Mouse (Mus musculus) stomach, embryonic 14.5 days (tissue): ENCODE results near the gene Msh6. TPM values are rescaled to one million over a fixed set of nuclear protein-coding genes. Genes with fewer than 3 reads are reported as not detected.

Experiments
- ATAC-seq: fragments of 200-750 bp; cut with Nextera tagmentation; 2 replicates; pipeline ENCODE4 v1.8.0; 2017; ENCODE audit warnings: low read depth, moderate TSS enrichment; ENCODE audit not compliant: insufficient number of reproducible peaks, insufficient read depth, low FRiP score
- H3K27ac ChIP-seq: fragments of 300-500 bp; sonication (generic); 2 replicates; pipeline ENCODE4 v1.5.1; 2014; ENCODE audit warnings: mild to moderate bottlenecking, low read length, moderate library complexity, mixed read lengths
- H3K27me3 ChIP-seq: fragments of 300-500 bp; sonication (generic); 2 replicates; pipeline ENCODE4 v1.6.1; 2014; ENCODE audit warnings: low read length, control low read depth, mixed read lengths; ENCODE audit not compliant: control insufficient read depth, insufficient read depth
- H3K36me3 ChIP-seq: fragments of 300-500 bp; sonication (generic); 2 replicates; pipeline ENCODE4 v1.6.1; 2014; ENCODE audit warnings: mild to moderate bottlenecking, control low read depth, low read length, moderate library complexity, mixed read lengths; ENCODE audit not compliant: control insufficient read depth, insufficient read depth
- H3K4me1 ChIP-seq: fragments of 300-500 bp; sonication (generic); 2 replicates; pipeline ENCODE4 v1.6.1; 2014; ENCODE audit warnings: low read length, control low read depth, mixed read lengths; ENCODE audit not compliant: control insufficient read depth, insufficient read depth
- H3K4me2 ChIP-seq: fragments of 300-500 bp; sonication (generic); replicated peaks from 2 replicates; pipeline ENCODE4 v1.6.1; 2014; ENCODE audit warnings: low read depth, low read length, control low read depth
- H3K4me3 ChIP-seq: fragments of 300-500 bp; sonication (generic); 2 replicates; pipeline ENCODE4 v1.5.1; 2014; ENCODE audit warnings: low read depth, low read length, control low read depth
- H3K9ac ChIP-seq: fragments of 300-500 bp; sonication (generic); replicated peaks from 2 replicates; pipeline ENCODE4 v1.6.1; 2014; ENCODE audit warnings: low read depth, mild to moderate bottlenecking, control low read depth, low read length, moderate library complexity, mixed read lengths
- H3K9me3 ChIP-seq: fragments of 300-500 bp; sonication (generic); 2 replicates; pipeline ENCODE4 v1.6.1; 2016; ENCODE audit warnings: low read depth, low read length, control low read depth; ENCODE audit not compliant: control insufficient read depth
- WGBS: fragments of 180-500 bp; shearing (Covaris S2); extraction: QIAGEN DNeasy Blood & Tissue Kit; methylation state at CpG from one replicate; pipeline ENCODE4 v1.1.7; 2014; 5-methylcytosine and 5-hydroxymethylcytosine counted together
- polyA plus RNA-seq: library from polyadenylated mRNA; unstranded; fragments of >200 nt; fragmentation: Nextera tagmentation; extraction: Ambion mirVana; gene quantifications from 2 replicates; pipeline ENCODE4 v1.2.1, GENCODE M21; 2014

Msh6 gene
- polyA plus RNA-seq, 1 experiment from 2014 or later = 50.6 TPM

DNA sequence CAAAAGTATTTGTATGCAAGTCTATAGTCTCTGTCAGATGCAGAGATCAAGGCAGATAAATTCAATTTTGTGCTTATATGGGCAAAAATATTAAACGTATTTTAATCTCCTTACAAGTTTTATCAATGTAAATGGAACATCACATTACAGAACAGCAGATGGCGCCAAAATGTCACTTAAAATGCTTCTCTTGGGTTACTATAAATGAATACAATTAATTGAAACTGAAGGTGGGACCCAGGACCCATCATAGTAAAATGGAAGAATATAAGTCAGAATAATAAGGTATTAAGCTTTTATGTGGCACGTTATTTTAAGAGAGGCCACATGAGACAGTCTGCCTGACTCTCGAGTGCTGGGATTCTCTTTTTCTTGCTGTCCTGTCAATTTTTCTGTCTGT lies 50.4 kb downstream of the Msh6 start:
- 0 out of 2 replicates have a peak, but pooled peaks cover 4% of the 10 kb centered on the region for H3K4me1 ChIP-seq
- H3K9me3 ChIP-seq = no peaks in the 10 kb centered on the region
- no peaks in the 10 kb centered on the region for H3K36me3 ChIP-seq
- no peak overlapping the region for H3K9ac ChIP-seq
- WGBS = 35% methylated on average over 4 of the region's 4 CpGs
- no peak overlapping the region for H3K27ac ChIP-seq
- no peak for ATAC-seq
- H3K4me2 ChIP-seq = no peak overlapping the region
- H3K27me3 ChIP-seq = no peaks in the 10 kb centered on the region
- H3K4me3 ChIP-seq = no peak overlapping the region

GRCm38 (mm10) chr17:88029194-88029970 lies 54.5 kb downstream of the Msh6 start:
- Histone ChIP-seq H3K9ac (no peak overlapping the region), H3K27ac (no peak overlapping the region), H3K4me2 (no peak overlapping the region), H3K4me3 (no peak overlapping the region), H3K4me1 (peaks cover 8% of the 10 kb centered on the region; the same call in 1 of the 2 replicates), H3K9me3 (no peaks in the 10 kb centered on the region), H3K36me3 (no peaks in the 10 kb centered on the region), H3K27me3 (no peaks in the 10 kb centered on the region)
- 86% methylated on average over 17 of the region's 17 CpGs for WGBS
- ATAC-seq = no peak

DNA sequence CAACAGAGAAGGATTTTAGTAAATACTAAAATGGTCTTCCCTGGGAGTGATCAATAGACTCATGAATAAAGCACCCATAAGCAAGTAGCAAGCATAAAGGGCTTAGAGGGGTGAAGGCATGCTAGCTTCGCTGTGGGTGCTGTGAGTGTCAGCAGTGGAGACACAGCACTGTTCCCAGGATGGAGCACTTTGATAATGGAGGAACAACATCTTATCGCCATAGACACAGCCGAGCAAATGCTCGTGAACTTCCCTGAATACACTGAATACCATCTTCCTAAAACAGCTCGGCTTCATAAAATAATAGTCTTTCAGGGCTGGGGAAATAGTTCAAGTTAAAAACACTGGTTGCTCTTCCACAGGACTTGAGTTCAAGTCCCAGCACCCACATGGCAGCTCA lies 56.9 kb downstream of the Msh6 start:
- H3K4me2 ChIP-seq = no peak overlapping the region
- H3K27ac ChIP-seq = no peak overlapping the region
- H3K4me3 ChIP-seq = no peak overlapping the region
- ATAC-seq = no peak
- no peaks in the 10 kb centered on the region for H3K9me3 ChIP-seq
- no peaks in the 10 kb centered on the region for H3K36me3 ChIP-seq
- 85% methylated on average over 5 of the region's 5 CpGs for WGBS
- H3K27me3 ChIP-seq = no peaks in the 10 kb centered on the region
- H3K9ac ChIP-seq = no peak overlapping the region
- peaks cover 4% of the 10 kb centered on the region; the same call in 1 of the 2 replicates for H3K4me1 ChIP-seq

GRCm38 (mm10) chr17:88034418-88034817 lies 59.6 kb downstream of the Msh6 start:
- Histone ChIP-seq H3K9me3 (no peaks in the 10 kb centered on the region), H3K27me3 (no peaks in the 10 kb centered on the region), H3K36me3 (no peaks in the 10 kb centered on the region), H3K4me1 (peaks cover 4% of the 10 kb centered on the region; the same call in 1 of the 2 replicates), H3K4me2 (no peak overlapping the region), H3K27ac (no peak overlapping the region), H3K9ac (no peak overlapping the region), H3K4me3 (no peak overlapping the region)
- no peak for ATAC-seq
- WGBS = 82% methylated on average over 4 of the region's 4 CpGs

Other genes starting within 250 kb of the Msh6 start
- not detected in 2 replicates for gene Kcnk12, start 177.1 kb upstream of the Msh6 start, polyA plus RNA-seq
- gene Rpl36-ps4, start 54.1 kb upstream of the Msh6 start, polyA plus RNA-seq = not detected in 2 replicates
- gene Fbxo11, start 90.2 kb downstream of the Msh6 start, polyA plus RNA-seq = 24.2 and 26.0 TPM in 2 replicates